Mouse (Mus musculus): ENCODE results near the gene Tiparp.
A peak's percentile ranks its signal among the peaks of the same experiment; 100 is the strongest.

The Tiparp gene

GRCm38 (mm10) chr3:65528614-65529470, 632 bp downstream of the Tiparp start:
- peak; percentile 73 to 79 for DNase-seq (ENCODE audit: low spot score in 2 of 2)

- peak; percentile 38 to 66 for DNase-seq (ENCODE audit: low spot score in 2 of 2)
Observed at GRCm38 (mm10) chr3:65529471-65530215, 1.4 kb downstream of the Tiparp start.

- no peak for DNase-seq (ENCODE audit: low spot score in 2 of 2)
Observed at GRCm38 (mm10) chr3:65533014-65533413, 4.8 kb downstream of the Tiparp start.

- no peak for DNase-seq (ENCODE audit: low spot score in 2 of 2)
Observed at GRCm38 (mm10) chr3:65533598-65533997, 5.4 kb downstream of the Tiparp start.

- no peak for DNase-seq (ENCODE audit: low spot score in 2 of 2)
Observed at GRCm38 (mm10) chr3:65534488-65534887, 6.3 kb downstream of the Tiparp start.

GRCm38 (mm10) chr3:65535087-65535761, 7.0 kb downstream of the Tiparp start:
- DNase-seq (ENCODE audit: low spot score in 2 of 2): no peak

- no peak for DNase-seq (ENCODE audit: low spot score in 2 of 2)
Observed at GRCm38 (mm10) chr3:65537288-65537687, 9.1 kb downstream of the Tiparp start.

- DNase-seq (ENCODE audit: low spot score in 2 of 2): no peak
Observed at GRCm38 (mm10) chr3:65540906-65541551, 12.8 kb downstream of the Tiparp start.

- DNase-seq (ENCODE audit: low spot score in 2 of 2): no peak
Observed at GRCm38 (mm10) chr3:65541552-65541935, 13.3 kb downstream of the Tiparp start.

GRCm38 (mm10) chr3:65549785-65550184, 21.6 kb downstream of the Tiparp start:
- DNase-seq (ENCODE audit: low spot score in 2 of 2): no peak

GRCm38 (mm10) chr3:65551065-65551464, 22.9 kb downstream of the Tiparp start:
- DNase-seq (ENCODE audit: low spot score in 2 of 2): no peak

- no peak for DNase-seq (ENCODE audit: low spot score in 2 of 2)
Observed at GRCm38 (mm10) chr3:65554633-65555032, 26.4 kb downstream of the Tiparp start.

- DNase-seq (ENCODE audit: low spot score in 2 of 2): peak in 1 of 2 experiments; percentile 42
Observed at GRCm38 (mm10) chr3:65558679-65559078, 30.5 kb downstream of the Tiparp start.

- DNase-seq (ENCODE audit: low spot score in 2 of 2): no peak
Observed at GRCm38 (mm10) chr3:65562212-65562611, 34.0 kb downstream of the Tiparp start.

- no peak for DNase-seq (ENCODE audit: low spot score in 2 of 2)
Observed at GRCm38 (mm10) chr3:65562694-65563093, 34.5 kb downstream of the Tiparp start.

GRCm38 (mm10) chr3:65563926-65564624, 35.9 kb downstream of the Tiparp start:
- peak in 1 of 2 experiments; percentile 39 for DNase-seq (ENCODE audit: low spot score in 2 of 2)

- DNase-seq (ENCODE audit: low spot score in 2 of 2): no peak
Observed at GRCm38 (mm10) chr3:65565632-65566300, 37.6 kb downstream of the Tiparp start.

- DNase-seq (ENCODE audit: low spot score in 2 of 2): no peak
Observed at GRCm38 (mm10) chr3:65569941-65570340, 41.7 kb downstream of the Tiparp start.

- DNase-seq (ENCODE audit: low spot score in 2 of 2): no peak
Observed at GRCm38 (mm10) chr3:65573516-65573915, 45.3 kb downstream of the Tiparp start.

GRCm38 (mm10) chr3:65577602-65578001, 49.4 kb downstream of the Tiparp start:
- no peak for DNase-seq (ENCODE audit: low spot score in 2 of 2)

Data from right cerebral cortex, postnatal 10 days (tissue).